Mouse (Mus musculus): ENCODE measurements around the gene Stoml2.

The Stoml2 gene

DNA sequence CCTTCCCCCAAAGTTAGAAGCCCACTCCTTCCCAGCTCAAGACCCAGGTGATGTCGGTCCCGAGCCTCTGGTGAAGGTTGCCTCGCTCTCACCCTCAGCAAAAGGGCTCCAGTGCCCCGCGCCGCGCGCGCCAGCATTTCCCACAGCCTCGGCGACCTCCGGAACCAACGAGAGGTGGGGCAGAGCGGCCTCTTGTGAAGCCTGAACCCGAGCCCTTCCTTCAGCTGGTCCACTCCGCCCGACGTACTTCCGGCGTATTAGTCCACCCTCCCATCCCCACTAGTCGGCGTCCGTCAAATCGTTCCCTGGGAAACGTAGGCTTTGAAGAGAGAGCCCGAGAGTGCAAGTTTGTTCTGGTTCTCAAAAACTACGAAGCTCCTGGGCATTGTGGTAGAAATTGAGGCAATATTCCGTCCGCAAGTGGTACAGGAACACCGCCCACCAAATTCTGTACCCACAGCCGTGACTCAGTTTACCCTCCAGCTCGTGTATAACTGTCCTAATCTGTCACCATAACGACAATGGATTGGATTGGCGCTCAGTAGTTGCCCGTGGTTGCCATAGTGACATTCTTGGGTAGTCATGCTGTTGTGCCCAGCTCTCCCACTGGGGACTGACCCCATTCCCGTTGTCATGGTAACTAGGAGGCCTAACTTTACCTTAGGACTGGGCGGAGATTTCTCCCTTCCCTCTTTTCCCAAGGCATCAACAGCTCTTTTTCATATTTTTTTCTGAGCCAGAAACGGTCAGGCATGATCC lies at the start of gene Stoml2:
TSS of gene Stoml2 (minus strand) at position 474 of the 759 bp plus-strand sequence.
- peak; percentile 84 to 92 for DNase-seq (ENCODE audit: low spot score in 2 of 2)

DNA sequence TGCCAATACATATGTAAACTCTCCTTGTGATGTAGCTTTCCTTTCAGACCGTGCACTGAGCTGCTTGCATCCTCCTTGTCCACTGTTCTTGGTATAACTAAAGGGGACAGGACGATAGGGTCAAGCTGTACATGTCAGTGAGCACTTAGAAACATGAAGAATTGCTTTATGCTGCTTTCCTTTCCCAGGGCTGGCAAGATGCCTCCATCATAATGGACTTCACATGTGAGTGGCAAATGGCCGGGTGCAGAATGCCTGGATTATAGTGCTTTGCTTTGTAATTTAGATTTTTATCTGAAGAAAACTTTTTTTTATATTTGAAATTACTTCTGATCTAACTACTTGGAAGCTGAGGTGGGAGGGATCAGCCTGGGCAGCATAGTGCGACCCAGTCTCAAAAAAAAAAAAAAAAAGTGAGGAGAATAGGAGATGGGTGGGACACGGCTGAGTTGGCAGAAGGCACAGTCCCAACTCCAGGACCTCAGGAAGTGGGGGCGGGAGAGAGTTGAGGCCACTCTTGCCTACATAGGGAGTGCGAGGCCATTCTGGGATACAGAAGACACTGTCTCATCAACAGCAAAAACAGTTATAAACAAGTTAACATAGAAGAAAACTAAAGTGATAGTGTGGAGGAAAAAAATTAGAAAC lies 46.7 kb upstream of the Stoml2 start:
- no peak for DNase-seq (ENCODE audit: low spot score in 2 of 2)

DNA sequence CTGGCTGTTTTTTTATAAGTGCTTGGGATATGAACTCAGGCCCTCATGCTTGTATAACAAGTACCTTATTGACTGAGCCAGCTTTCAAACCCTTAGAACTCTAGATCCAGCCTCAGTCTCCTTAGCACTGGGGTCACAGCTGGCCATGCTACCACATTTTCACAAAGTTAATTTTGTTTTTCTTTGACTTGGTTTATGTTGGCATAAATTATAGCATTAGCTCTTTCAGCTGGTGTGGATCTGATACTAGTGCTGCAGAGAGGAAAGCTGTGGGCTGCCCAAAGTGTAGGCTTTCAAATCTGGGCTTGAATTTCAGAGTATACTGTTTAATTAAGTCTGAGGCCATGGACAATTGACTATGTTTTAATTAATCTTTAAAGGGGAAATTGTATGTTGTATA lies 43.4 kb upstream of the Stoml2 start:
- DNase-seq (ENCODE audit: low spot score in 2 of 2): no peak

DNA sequence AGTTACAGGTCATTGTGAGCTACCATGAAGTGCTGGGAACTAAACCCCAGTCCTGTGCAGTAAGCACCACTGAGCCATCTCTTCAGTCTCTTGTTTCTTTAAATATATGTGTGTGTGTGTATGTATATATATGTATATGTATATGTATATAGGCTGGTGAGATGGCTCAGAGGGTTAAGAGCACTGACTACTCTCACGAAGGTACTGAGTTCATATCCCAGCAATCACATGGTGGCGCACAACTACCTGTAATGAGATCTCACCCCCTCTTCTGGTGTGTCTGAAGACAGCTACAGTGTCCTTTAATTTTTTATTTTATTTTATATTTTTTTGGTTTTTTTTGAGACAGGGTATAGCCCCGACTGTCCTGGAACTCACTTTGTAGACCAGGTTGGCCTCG lies 34.0 kb upstream of the Stoml2 start:
- DNase-seq (ENCODE audit: low spot score in 2 of 2): no peak

DNA sequence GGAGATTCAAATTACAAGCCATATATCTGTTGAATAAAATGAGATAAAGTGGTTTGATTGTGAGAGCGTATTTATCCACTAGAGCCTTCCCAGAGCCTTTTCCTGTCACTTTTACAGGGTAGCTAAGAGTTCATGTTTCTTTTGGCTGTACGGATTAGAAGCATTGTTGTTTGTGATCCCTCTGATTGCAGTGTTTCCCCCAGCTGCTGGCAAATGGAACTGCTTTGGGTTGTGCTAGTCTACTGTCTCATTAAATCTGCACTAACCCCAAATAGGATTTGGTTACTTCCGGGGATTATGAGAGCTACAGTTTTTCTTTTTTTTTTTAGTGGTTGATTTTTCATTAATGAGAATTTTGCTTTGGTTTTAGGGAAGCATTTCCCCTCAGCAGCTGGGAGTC lies 28.8 kb upstream of the Stoml2 start:
- DNase-seq (ENCODE audit: low spot score in 2 of 2): no peak

DNA sequence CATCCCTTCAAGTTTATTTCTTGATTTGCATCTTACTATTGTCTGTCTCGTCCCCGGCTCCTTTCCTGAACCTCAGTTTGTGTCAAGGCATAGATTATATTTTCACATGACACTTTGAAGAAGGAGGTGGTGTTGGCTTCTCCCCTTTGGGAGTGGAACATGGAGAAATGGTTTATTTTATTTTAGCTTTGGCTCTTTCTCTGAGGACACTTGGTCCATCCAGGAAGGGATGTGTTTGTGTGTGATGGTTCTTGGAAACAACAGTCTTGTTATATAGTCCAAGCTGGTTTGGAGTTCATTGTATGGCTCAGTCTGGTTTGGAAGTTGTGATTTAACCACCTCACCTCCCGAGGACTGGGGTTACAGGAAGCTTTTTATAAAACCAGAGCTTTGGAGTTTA lies 28.2 kb upstream of the Stoml2 start:
- DNase-seq (ENCODE audit: low spot score in 2 of 2): no peak

DNA sequence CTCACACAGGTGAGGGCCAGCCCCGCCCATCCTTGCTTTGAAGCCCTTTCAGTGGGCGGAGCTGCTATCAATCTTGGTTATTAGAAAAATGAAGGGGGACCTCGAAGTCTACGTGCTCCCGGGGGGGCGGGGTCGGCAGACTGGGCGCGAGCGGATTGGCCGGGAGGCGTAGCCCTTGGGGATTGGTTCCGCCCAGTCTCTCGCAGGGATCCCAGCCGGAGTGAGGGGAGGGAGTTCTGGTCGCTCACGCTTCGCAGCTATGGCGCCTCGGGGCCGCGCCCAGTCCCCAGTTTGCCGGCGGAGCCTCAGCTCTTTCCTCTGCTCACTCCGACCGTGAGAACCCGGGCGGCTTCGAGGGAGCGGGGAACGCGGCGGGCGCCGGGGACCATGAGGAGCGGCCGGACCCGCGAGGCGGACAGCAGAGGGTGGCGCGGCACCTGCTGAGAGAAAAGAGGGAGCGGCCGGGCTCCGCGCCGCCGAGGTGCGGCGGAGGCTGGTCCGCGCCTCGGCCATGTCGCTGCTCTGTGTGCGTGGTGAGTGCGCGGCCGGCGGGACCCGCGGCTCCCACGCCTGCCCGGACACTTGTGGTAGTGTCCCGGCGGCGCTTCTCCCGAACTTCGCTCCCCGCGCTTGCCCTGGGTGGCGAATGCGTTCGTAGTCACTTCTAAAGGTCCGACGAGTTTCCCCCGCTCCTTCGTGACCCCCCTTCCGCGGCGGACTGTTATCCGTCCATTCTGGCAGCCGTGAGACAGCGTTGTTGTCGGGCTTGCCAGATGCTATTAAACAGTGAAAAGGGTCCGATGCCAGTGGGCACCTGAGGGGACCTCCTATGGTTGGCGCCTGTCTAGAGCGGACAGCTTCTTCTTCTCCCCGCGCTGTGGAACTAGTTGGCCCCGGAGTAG lies 27.5 kb upstream of the Stoml2 start, which contains the start of gene Unc13b:
TSS of gene Unc13b (plus strand) at position 201 of the 902 bp plus-strand sequence.
- peak; percentile 75 to 91 for DNase-seq (ENCODE audit: low spot score in 2 of 2)

DNA sequence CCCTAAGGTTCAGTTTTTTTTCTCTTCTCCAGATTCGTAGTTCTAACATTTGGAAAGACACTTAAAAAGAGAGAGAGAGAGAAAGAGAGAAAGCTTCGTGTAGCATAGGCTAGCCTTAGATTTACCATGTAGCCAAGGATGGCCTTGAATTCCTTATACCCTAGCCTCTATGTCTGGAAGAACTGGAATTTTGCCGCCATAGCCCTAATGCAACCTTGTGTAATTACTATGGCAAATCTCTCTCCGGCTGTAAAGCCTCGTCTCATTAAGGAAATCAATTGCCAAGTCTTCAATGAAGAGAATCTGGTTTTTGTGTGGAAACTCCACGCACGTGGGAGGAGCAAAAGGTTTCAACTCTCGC lies 26.9 kb upstream of the Stoml2 start:
- no peak for DNase-seq (ENCODE audit: low spot score in 2 of 2)

DNA sequence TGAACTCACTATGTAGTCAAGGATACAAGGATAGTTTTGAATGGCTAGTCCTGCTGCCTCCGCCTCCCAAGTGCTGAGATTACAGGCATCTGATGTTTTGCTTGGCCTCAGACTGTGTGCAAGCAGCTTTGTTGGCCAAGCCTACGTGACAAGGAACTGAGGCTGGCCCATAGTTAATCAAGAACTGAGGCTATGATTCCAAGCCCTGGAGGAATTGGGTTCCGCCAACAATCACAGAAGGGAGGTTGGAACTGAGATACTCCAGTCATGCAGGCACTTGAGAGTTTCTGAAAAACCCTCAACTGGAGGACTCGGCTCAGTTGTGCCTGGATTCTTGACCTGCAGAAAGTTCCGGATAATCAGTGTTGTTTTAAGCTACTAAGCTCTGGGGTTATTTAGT lies 26.1 kb upstream of the Stoml2 start:
- DNase-seq (ENCODE audit: low spot score in 2 of 2): no peak

DNA sequence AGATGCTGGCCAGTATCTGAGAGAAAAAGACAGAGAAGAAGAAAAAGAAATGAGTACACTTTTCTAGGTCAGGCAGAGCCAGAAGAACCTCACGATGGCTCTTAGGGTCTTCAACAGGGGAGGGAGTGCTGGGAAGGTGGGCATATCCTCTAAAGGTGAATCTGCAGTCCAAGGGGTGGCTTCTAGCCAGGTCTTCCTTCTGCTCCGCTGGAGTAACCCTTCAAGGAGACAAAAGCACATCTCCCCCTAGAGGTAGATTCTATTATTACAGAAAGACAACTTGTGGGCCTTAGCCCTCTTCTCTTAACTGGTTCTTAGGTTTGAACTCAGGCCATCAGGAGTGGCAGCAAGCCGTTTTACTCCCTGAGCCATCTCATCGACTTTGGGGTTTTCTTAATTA lies 21.1 kb upstream of the Stoml2 start:
- no peak for DNase-seq (ENCODE audit: low spot score in 2 of 2)

DNA sequence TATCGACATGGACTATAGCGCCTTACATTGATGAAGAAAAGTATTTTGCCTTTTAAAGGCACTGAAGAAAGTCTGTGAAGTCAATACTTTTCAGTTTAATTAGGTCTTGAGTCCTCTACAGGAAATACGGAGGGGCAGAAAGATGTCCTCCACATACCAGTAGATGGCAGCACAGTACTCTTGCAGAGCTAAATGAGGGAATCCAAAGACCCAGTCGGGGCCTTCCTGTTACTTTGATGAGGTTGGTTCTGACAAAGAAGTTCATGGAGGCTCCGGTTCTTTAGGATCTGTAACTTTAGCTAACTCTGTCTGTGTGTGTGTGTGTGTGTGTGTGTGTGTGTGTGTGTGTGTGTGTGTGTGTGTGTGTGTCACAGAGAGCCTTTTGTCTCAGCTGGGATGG lies 15.7 kb upstream of the Stoml2 start:
- DNase-seq (ENCODE audit: low spot score in 2 of 2): peak; percentile 44 to 69

DNA sequence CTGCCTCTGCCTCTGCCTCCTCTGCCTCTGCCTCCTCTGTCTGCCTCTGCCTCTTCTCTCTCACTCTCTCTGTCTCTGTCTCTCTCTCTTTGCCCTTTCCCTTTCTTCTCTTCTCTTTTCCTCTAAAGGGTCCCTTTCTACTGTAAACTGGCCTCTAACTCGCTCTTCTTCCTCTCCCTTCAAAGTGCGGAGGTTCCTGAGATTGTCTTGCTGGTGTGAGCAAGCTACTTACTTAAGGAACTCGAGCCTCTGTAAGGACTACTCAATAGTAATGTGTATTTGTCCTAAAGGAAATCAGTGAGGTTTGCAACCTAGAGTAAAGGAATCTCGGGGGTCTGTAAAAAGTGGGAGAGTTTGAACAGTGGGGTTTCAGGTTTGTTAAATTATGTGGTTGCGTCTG lies 15.1 kb upstream of the Stoml2 start:
- DNase-seq (ENCODE audit: low spot score in 2 of 2): no peak

DNA sequence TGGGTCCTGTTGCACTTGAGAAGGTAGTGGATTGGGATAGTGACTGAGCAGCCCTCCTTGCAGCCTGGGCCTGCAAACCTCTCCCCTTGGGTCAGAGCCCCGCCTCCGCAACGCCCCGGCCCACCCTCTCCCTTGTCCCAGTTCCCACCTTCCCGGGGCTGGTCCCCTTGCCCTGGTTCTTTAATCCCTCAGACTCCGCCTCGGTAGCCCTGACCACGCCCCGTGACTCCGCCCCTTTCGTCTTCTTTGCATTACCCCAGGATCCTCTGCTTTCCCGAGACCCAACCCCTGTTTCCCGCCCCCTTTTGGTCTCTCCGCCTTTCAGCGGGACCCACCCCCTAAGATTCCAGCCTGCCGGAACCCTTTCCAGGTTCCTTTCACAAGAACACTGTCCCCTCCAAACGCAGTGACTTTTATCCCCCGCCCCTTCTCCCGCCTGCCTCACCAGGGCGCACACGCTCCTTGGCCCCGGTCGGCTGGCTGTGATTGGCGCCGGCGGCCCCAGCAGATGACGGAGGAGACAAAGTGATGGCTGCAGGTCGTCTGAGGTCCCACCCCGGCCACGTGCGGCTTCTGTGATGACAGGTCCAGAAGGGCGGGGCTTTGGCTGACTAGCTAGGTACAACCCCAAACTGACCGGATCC lies 14.3 kb upstream of the Stoml2 start, which contains the start of gene Fam214b:
TSS of gene Fam214b (minus strand) at position 562 of the 644 bp plus-strand sequence.
- DNase-seq (ENCODE audit: low spot score in 2 of 2): peak; percentile 99 to 100

DNA sequence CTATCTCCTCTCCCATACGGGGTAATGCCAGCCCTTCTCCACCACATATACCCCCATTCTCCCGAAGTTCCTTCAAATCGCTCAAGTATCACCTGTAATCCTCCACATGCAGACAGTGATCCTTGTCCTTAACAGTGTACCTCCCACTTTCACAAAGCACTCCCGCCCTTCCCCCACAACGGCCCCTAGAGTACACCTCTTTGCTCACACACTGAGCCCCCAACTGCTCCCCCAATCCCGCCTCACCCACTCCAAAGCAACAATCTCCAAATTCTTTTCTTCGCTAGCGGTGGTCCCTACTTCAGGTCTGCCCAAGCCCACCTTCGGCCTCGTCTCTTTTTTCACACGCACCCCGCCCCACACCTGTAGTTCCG lies 13.8 kb upstream of the Stoml2 start:
- DNase-seq (ENCODE audit: low spot score in 2 of 2): no peak

DNA sequence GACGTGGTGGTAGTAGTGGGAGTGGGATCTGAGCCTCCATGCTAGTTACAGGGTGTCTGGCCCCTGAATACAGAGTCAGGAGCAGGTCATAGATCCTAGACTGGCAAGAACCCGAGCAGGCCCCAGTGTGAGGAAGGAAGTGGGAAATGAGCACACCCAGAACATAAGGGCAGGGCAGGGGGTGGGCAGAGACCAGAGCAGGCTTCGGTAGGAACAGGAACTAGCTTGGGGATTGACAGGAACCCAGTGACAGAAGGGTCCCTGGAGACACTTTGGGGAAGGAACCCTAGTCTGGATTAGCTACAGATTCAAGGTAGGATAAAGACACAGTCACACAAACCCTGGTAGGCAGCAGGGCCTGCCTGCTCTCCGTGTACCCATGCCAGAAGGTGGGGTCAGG lies 13.2 kb upstream of the Stoml2 start:
- DNase-seq (ENCODE audit: low spot score in 2 of 2): peak in 1 of 2 experiments; percentile 40

DNA sequence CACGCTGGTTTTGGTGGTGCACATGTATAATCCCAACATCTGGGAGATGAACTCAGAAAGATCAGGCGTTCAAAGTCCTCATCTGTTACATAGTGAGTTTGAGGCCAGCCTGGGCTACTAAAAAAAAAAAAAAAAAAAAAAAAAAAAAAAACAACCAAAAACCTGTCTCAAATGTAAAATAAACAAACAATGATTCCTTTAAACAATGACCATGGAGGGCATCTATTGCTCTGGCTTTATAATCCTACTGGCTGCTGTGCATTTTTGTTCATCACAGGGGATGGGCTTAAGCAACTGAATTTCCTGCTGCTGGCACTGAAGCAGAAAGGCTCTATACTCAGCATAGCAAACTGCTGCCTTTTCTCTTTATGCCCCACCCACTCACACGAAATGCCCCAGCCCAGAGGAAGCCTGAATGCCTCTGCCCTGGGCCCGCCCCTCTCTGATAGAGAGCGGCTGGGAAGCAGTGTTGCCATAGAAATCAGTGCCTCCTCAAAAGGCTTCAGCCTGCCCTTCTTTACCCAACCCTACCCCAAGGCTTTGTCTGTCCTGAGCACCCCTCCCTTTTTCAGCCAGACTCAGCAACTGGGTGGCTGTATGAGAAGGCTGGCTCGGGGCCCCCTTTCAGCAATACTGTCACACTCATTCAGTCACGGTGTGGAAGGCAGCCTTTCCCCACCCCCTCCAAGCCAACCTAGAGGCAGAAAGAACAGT lies 12.3 kb upstream of the Stoml2 start:
- peak in 1 of 2 experiments; percentile 66 for DNase-seq (ENCODE audit: low spot score in 2 of 2)

DNA sequence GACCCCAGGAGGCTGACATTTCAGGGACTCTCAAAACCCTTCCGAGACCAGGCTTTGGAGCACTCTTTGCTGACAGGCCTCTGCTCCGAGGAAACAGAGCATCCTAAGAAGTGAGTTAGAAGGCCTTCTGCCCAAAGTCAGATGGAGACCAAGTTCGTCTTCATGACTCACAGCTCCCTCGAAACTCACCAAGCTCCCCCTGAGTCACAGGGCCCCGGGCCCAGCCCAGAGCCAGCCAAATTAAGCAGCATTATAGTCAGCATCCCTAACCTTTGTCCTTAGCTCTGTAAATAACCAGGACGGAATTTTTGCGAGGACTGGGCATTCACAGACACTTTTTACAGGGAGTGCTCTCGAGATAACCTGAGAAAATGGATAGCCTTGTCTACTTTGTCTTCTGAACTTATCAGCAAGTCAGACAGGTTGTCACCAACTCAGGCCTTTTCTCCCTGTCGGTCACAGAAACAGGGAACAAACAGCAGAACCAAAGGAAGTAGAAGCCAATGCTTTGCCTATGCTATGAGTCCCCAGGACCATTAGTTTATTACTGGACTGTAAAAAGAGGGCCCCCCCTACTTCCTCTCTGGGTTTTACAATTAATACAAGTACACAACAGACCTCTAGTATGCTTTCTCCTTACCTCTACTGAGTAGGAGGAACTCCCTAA lies 9.5 kb upstream of the Stoml2 start:
- no peak for DNase-seq (ENCODE audit: low spot score in 2 of 2)

DNA sequence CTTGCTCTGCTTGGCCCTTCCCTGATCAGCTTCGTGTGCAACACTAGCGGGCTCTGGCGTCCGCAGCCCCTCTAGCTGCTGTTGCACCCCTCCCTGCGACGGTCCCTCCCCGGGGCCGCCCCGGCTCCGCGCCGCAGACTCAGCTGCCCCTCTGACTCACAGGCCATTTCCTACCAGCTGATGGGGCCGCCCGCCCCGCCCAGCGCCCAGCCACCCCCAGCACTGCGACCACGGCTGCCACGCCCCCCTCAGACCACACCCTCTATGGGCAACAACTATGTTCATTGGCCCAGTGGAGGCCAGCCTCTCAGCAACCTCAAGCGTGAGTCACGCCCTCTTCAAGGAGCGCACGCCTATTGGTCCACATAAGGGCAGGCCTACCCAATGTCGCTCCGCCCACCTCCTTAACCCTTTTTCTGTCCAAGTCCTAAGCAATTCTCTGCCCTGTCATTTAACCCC lies 8.6 kb upstream of the Stoml2 start:
- DNase-seq (ENCODE audit: low spot score in 2 of 2): peak; percentile 92 to 96

DNA sequence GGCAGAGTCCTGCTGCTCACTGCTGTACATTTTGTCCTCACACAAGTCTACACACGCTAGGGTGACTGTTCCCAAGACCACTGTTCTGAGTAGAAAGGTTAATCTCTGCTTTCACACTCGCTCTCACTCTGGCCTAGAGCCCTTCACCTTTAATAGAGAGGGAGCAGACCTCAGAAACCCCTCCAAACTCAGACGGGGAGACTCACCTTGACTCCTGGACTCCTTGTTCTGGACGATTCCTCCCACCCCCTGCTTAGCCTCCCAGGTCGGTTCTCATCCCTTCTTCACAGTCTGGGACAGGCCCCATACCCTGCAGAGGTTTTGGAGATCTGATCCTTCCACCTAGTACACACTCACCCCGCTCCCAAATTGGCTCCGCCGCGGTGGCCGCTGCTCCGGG lies 8.1 kb upstream of the Stoml2 start:
- DNase-seq (ENCODE audit: low spot score in 2 of 2): no peak
